Mouse (Mus musculus) hematopoietic stem cell, adult 5-6 weeks (primary cell): ENCODE results near the gene Nono. TPM values are rescaled to one million over a fixed set of nuclear protein-coding genes. Genes with fewer than 3 reads are reported as not detected.
A peak's percentile ranks its signal among the peaks of the same experiment; 100 is the strongest.

Source experiments
- ATAC-seq, 2 experiments: fragments of 125-278 bp in 1 of 2; replicated peaks in 1 of 2; 2 replicates each; pipeline ENCODE4 v1.8.0; 2016 to 2017; ENCODE audit warnings: inconsistent platforms in 2 of 2, mild to moderate bottlenecking in 2 of 2, moderate number of reproducible peaks in 2 of 2, low read depth in 1 of 2, moderate TSS enrichment in 1 of 2; ENCODE audit not compliant: low FRiP score in 2 of 2, poor library complexity in 2 of 2, severe bottlenecking in 2 of 2, insufficient read depth in 1 of 2, low TSS enrichment in 1 of 2
- total RNA-seq: library from RNA; stranded (forward); fragments of 172-1452, 232-1000 nt; gene quantifications from 2 replicates; pipeline ENCODE4 v1.2.3, GENCODE M21; 2017

Nono gene
- 556 and 591 TPM in 2 replicates for total RNA-seq

DNA sequence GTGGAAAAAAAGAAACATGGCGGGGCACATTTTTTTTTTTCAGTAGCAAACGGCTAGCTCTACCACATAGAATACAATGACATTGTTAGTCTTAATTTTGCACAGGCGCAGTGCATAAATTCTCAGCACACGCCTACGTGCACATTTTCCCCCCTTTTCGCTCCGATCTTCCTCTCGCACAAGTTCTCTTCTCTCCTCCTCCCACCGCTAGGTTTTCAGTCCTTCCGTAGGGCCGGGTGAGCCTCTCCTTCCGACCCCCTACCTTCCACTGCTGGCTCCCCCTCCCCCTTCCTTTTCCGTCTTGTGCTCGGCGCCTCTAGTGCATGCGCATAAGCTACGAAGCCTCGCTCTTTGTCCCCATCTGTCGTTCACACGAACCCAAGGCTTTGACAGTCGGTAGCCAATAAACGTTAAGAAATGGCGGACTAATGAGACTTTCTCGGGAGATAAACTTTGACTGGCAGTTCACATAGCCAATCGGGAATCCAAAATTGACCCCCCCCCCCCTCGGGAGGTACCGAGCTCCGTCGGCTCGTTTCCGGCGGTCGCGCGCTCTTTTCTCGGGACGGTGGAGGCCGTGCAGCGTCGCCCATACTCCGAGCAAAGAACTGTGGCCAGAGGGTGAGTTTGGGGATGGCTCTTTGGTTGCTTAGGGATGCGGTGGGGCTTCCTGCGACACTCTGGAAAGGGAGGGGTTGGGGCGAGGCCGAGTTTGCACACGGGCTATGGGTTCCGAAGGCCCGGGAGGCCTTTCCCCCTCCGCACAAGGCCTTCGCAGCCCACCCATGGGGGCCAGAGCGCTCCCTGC lies at the start of gene Nono:
Gene Nono (plus strand): TSS at position 177 of the 808 bp plus-strand sequence.
- peak; percentile 94 to 95 for ATAC-seq

DNA sequence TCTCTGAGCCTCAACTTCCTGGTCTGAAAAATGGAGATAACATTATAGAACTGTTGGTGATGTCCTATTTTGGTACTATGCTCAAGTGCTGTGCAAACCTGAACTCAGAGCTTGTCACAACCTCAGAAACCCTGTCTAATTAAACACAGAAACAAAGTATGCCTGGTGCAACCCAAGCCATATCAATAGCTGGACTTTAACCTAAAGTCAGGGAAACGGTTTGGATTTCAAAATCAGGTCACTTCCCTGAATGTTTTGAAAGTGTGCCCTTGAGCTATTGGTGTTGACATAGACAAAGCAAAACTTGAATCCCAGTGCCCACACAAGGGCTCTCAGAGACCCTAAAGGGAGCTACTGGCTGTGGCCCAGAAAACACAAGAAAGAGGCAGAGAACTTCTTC lies 49.4 kb upstream of the Nono start:
- ATAC-seq: no peak

DNA sequence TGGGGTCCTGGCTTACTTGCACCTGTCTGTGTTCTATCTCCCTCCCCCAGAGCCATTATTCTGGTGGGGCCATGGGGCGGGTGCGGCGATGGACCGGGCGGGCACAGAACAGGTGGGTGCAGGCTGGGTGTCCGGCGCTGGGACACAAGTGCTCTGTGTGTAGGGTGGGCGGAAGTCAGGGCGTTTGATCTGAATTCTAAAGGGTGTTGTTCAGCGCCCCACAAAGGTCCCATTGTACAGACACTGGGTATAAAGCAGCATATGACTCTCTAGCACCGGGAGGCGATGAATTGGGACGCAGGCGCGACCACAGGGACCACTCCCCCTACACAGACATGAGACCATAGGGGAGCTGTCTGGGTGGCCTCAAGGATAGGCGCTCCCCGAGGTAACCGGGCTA lies 45.7 kb upstream of the Nono start:
- no peak for ATAC-seq

DNA sequence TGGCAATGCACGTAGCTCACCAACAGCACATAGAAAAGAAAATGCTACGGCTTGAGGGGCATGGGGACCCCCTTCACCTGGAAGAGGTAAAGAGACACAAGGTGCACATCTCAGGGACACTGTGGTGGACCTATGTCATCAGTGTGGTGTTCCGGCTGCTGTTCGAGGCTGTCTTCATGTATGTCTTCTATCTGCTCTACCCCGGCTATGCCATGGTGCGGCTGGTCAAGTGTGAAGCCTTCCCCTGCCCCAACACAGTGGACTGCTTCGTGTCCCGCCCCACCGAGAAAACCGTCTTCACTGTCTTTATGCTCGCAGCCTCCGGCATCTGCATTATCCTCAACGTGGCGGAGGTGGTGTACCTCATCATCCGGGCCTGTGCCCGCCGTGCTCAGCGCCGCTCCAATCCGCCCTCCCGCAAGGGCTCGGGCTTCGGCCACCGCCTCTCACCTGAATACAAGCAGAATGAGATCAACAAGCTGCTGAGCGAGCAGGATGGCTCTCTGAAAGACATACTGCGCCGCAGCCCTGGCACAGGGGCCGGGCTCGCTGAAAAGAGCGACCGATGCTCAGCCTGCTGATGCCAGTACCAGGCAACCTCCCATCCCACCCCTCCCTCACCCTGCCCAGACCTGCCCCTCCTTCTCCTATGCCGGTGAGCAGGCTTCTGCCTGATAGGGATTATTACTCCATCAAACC lies 44.5 kb upstream of the Nono start:
- ATAC-seq: no peak

DNA sequence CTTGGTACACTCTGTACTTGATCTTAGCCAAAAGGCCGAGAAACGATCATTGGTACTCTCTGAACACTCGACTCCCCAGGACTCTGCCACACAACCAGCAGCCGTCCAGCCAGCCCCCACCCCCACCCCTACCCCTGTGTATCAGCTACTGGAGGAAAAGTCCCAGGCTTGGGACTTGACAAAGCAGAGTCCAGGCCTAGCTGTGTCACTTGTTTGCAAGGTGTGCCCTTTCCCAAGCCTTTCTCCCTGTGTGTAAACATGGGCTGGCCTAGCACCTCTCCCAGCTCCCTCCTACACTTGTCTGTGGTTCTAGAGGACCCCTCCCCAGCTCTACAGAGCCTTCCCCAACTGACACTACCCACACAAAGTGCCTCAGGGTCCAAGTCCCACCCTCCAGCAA lies 42.9 kb upstream of the Nono start:
- no peak for ATAC-seq

DNA sequence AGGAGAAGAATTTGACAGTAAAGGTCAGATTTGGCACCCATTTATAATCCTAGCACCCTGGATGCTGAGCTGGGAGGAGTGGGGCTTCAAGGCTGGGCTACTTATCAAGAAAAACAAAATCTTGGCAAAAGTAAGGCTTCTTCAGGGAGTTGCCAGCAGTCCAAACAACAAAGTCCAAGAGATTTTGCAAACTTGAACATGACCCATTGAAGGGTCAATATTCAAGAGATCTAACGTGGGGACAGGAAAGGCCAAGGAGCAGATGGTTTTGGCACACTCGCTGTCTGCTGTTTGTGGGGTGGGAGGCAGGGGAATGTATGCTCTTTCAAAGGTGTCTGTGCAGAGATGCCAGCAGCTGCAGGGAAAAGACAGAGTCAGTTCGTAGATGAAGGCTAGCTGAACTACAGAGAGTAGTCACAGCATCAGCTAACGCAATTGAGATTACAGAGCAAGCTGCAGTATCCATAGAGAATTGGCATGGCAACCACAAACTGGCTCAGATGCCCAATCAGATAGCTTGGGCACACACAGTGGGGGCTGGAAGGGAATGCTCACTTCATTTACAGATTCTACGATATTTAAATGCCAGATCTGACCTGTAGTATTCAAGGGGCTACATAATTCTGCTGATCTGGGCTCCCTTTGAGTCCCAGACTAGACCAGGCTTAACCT lies 40.1 kb upstream of the Nono start:
- ATAC-seq: no peak

DNA sequence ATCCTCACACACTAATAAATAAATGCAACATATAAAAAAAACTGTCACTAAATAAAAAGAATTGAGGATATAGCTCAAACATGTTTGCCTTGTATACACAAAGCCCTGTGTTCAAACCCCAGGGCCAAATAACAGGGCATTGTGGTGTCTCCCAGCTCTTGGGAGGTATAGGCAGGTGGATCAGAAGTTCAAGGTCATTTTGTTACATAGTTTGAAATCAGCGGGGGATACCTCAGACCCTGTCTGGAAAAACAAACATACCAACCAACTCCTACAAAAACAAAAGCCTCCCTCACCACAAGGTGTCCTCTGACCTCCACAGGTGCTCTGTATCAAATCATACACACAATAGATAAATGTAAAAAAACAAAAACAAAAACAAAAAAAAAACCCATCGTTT lies 34.8 kb upstream of the Nono start:
- no peak for ATAC-seq

DNA sequence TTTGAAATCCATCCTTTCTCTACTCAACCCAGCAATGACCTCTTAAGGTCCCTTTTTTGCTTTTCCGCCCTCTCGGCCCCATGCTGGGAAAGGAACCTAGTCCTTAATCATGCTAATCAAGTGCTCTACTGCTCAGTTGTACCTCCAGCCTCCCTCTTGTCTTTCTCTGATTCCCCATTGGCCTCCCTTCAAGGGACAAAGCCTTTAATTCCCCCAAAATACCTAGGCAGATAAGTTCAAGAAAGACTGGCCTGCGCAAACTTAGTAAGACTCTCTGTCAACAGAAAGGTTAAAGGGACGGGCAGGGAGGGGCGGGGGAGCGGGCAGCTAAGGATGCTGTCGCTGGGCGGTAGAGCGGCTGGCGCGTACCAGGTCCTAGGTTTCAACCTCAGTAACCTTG lies 32.7 kb upstream of the Nono start:
- ATAC-seq: no peak

DNA sequence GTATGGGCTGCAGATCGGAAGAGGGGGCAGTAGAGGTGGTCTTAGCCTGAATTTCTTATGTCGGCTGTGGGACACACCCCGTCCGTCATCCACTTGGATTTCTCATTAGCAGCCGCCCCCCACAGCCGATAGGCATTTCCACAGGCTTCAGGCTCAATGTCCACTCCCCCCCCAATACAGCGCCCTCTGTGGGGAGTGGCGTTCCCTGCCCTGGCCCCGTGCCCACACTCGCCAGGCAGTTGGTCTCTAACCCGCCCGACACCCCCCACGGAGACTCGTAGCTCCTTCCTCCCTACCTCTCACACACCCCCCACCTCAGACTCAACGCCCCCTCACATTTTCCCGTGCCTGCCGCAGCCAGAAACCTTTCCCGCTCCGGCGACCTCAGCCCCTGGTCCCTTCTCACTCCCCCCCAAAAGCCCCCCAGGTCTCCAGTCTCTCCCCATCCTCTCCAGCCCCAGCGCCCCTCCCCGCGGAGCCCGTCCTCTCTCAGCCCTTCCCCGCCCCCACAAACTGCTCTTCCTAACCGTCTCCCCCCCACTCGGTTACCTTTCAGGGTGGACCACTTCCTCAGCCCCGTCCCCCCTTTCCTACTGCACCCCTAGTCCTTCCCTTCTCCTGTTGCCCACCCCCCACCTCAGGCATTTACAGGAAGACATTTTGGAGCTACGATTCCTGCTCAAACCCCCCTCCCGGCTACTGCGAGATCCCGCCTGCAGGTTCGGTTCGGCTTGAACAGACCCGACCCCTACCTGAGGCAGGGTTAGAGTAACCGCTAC lies 10.0 kb upstream of the Nono start:
- ATAC-seq: peak; percentile 9 to 35; a peak in 1 of 4 replicates

DNA sequence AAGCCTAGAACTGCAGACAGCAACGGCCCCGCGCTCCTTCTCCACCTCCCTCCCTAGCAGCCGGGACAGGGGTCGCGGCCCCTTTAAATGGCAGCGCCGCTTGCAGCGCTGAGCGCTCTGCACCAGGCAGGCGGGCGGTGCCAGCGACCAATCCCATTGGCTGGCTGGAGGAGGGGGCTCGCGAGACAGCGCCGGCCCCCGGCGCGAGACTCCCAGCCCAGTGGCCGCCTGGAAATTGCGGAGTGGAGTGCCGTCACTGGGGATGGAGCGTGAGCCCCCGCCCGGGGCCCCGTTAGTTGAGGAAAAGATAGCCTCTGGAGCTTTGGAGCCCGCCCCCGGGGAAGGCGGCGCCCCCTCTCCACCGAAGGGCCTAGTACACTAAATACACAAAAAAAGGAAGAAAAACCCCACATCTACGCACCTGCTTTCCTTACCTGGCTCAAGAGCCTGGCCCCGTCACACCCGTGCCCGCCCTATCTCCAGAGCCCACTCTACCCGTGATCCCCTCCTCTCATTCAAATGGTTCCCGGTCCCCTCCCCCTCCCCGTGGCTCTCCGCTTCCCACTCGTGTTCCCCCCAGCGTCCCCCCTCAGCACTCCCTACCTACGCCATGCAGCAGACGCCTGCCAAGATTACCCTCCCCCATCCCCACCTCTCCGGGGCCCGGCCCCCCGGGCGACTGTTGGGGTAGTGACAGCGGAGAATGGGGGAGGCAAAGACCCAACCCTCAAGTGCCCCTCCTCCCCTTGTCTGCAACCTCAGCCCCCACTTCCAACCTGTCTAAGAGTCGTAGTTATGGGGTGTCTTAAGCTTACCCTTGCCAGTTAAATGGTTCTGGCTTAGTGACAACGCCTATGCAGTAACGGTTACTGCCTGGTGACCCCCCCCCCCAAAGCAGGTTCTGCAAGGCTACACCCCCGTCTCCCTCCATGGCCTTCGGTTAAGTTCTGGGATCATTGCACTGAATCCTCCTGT lies 9.1 kb upstream of the Nono start:
- peak; percentile 93 to 97 for ATAC-seq

DNA sequence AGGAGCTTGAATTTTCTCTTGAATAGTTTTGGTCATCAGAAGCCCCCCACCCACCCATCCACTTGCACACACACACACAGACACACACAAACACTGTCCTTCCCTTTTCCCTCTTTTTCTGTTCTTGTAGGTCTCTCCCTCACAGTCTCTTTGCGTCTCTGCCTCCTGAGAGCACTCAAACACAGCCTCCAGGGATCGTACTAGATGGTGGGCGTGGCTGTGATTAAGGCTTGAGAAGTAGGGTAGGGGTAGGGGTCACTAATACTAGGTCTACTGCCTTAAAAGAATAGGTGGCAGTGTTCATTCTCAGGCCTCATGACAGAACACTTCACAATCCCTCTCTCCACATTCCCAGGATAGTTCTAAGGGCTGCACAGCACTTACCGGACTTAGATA lies 8.4 kb upstream of the Nono start, which contains the start of gene Zmym3:
Gene Zmym3 (minus strand): TSS at position 150 of the 396 bp plus-strand sequence.
- ATAC-seq: no peak

DNA sequence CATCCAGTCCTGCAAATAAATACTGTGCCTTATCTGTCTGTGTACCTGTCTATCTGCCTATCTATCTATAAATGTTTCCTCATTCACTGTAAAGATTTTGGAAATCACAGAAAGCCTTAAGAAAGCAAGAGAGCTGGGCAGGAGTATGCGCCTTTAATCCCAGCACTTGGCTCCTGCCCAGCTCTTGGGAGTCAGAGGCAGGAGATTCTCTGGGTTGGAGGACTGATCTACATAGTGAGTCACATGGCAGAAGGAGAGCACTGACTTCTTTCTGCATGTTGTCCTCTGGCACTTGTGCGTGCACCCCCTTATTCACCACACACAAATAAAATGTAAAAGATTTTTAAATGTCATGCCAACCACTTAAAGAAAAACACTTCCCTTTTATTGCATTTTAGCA lies 5.7 kb upstream of the Nono start:
- no peak for ATAC-seq

DNA sequence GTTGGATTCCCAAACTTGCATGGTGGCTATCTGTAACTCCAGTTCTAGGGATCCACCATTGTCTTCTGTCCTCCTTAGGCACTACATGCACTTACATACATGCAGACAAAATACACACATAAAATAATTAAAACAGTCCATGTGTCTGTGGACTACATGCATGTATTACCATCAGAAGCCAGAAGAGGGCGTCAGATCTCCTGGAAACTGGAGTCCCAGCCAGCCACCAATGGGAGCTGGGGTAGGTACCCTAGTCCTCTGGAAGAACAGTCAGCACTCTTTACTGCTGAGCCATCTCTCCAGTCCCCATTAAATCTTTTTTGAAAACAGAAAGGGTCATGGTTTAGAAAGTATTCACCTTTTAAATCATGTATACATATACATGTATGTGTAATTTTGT lies 1.3 kb upstream of the Nono start:
- no peak for ATAC-seq

DNA sequence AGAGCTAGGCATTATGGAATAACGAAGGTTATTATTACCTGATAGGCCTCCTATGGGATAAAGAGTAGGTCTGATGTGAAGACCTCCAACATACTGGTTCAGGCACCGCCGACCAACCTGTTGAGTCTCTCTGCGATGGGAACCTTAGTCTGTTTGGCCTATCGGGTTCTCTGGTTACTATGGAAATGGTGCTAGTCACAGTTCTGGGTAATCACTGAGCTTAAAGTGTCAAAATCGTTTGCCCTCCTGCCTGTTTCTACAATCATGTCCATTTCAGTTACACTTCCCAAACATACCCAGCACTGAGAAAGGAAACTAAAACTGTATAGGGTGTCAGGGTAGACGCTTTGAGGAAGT lies 355 bp upstream of the Nono start:
- 0 out of 4 replicates have a peak, but pooled peaks of 1 of the 2 experiments have one; percentile 1 for ATAC-seq

DNA sequence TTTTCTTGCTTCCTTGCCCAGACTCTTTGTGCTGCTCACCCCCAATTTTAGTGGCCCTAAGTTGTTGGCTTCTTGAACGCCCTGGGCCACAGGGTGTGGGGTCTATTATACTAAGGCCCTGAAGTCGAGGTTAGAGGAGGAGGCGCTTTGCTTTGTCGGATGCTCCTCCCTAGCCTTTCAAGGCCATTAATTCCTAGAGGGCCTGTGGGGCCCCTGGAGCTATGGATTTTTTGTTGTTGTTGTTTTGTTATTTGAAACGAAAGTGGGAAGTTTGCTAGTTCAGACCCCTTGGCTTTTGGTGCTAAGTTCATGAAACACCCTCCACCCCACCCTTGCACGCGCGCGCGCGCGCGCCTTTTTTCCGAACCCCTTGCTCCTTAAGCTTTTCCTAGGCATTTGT lies 858 bp downstream of the Nono start:
- 0 out of 4 replicates have a peak, but pooled peaks of 1 of the 2 experiments have one; percentile 1 for ATAC-seq

DNA sequence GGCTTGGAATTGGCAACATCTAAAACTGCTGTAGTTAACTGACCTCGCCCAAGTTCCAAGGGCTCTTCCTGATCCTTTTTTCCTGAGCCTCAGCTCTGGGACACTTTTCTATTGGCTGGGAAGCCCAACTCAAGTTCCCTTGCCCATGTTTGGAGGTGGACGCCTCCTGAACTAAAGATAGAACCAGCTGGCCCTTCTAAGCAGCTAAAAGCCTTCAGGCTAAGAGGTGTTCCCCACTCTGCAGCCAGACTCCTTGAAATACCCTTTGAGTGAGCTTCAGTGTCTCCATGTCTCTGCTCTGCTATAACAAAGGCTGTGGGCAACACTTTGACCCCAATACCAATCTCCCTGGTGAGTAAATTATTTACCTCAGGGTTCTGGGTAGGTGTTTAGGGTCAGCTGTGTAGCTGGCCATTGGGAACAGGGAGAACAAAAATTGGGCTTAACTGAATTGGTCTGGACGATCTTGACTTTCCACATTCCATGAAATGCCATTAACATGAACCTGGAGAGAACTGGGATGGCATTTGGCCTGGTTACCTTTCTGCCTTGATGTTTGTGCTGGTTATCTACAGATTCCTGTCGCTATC lies 19.9 kb downstream of the Nono start, which contains the start of gene Itgb1bp2:
Gene Itgb1bp2 (plus strand): TSS at position 203 of the 590 bp plus-strand sequence.
- no peak for ATAC-seq
